Mouse (Mus musculus) C2C12 (cell line): Measurements from ENCODE around the gene Ccdc87.

Source experiments
- CEBPB ChIP-seq: IDR thresholded peaks from one replicate; pipeline ENCODE4 v1.6.1; 2011; ENCODE audit warnings: low read depth, mild to moderate bottlenecking, control low read depth, moderate library complexity
- CTCF ChIP-seq: IDR thresholded peaks from one replicate; pipeline ENCODE4 v1.5.1; 2011; ENCODE audit not compliant: control insufficient read depth, insufficient read depth, insufficient read length
- MAX ChIP-seq: IDR thresholded peaks from one replicate; pipeline ENCODE4 v1.6.1; 2011; ENCODE audit warnings: mild to moderate bottlenecking, control low read depth
- MYOD1 ChIP-seq: IDR thresholded peaks from one replicate; pipeline ENCODE4 v1.6.1; 2011; ENCODE audit warnings: low read depth; ENCODE audit not compliant: control insufficient read depth, insufficient read length
- USF1 ChIP-seq: IDR thresholded peaks from one replicate; pipeline ENCODE4 v1.6.1; 2011; ENCODE audit warnings: low read depth, mild to moderate bottlenecking, control low read depth, moderate library complexity

- TF ChIP-seq CTCF (no peak), CEBPB (no peak), USF1 (no peak), MAX (no peak), MYOD1 (no peak)
These were observed 44.8 kb downstream of the Ccdc87 start for GRCm38 (mm10) chr19:4883961-4884360.
